Mouse (Mus musculus) hindlimb bud, embryonic 11.5 days (tissue): ENCODE data around the gene Coa7.
A peak's percentile ranks its signal among the peaks of the same experiment; 100 is the strongest.
"Not testable (repeated sequence)": the region's sequence is repeated elsewhere in the genome, so short reads cannot be mapped to it uniquely, and the experiment has no call there.

ENCODE experiments used
- DNase-seq: peaks from one replicate; pipeline ENCODE4 v3.0.0-alpha.2; 2012; ENCODE audit warnings: low read depth, low spot score; ENCODE audit errors: extremely low spot score

Gene Coa7

GRCm38 (mm10) chr4:108339277-108339690 lies 11.3 kb downstream of the Coa7 start:
- no peak for DNase-seq

- DNase-seq = no peak
These were observed 16.7 kb downstream of the Coa7 start for GRCm38 (mm10) chr4:108344631-108345083.

DNA sequence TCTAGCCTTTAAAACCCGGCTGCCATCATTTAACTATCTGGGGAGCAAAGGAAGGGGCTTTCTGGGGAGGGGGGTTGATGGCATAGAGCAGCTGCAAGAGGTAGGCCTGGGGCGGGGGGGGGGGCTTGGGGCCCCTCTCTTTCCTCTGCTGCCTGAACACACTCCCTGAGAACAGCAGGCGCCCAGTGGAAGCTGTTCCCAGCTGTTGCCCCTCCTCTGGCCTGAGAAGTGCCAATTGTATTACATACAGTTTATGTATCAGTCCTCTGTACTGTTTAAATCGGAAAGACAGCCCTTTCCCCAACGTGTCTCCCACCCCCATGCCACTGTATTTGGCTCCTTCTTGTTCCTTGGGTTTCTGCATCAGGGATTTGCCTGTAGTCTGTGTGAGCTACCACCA lies 17.9 kb downstream of the Coa7 start:
- DNase-seq = no peak

DNA sequence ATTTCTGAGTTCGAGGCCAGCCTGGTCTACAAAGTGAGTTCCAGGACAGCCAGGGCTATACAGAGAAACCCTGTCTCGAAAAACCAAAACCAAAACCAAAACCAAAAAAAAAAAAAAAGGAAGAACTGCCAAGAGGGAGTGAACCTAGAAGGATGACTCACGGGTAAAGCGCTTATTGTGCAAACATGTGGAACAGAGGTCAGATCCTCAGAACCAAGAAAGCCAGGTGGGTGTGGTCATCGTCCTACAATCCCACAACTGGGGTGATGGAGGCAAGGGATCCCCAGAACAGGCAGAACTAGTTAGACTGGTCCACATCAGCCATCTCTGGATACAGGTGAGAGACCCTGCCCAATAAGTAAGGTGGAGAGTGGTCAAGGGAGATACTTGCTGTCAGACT lies 19.2 kb downstream of the Coa7 start:
- no peak for DNase-seq

DNA sequence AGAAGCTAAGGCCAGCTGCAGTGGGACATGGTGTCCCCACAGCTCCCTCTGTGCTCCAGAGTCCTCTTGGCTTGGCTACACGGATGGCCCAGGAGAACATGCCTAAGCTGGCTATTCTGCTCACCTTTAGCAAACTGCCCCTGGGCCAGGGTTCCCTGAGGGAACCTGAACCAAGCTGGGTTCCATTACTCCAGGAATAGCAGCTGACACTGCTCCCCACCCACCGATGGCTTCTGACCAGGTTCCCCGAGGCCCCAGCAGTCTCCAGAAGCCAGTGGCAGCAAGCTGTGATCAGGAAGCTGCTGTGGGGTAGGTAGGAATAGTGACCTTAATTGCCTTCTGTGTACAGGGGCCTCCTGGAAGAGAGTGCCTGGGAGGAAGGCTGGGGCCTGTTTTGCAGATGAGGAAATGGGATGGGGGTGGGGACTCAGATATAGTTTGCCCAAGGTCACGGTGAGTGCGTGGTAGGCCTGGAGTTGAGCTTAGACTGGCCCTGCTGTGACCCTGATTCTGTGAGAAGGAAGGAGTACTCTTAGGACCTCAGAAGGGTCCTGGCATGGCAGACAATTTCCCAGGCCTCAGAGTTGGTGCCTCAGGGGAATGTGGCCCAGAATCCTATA lies 20.4 kb downstream of the Coa7 start:
- DNase-seq = no peak

GRCm38 (mm10) chr4:108349064-108349463 lies 21.1 kb downstream of the Coa7 start:
- DNase-seq = no peak

DNA sequence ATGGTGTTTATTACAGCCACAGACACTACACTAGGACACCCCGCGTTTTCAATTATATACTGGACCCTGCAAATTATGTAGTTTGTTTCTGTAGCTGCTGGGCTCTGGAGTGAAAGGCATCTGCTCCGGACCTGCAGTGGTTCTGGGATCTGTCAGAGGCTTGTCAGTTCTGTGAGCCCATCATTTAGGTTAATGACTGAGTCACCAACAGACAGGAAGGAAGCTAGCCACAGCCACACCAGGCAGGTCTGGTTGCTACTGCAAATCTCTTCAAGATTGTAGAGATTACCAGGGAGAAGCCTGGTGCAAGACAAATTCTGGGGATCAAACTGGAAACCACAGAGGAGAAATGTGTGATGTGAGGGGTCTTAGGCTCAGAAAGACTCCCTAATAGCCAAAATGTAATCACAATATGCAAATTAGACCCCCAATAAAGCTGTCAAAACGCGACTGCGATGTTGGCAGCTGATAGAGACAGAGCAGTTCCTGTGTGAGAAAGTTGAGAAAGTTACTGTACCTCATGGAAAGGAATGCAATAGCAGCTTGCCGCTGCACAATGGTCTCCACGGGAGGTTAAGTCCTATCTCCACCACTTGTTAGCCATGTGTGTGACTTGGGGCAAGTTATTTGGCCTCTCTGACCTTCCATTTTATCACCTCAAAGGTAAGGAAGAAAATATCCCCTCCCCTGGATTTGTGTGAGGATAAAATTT lies 22.1 kb downstream of the Coa7 start:
- no peak for DNase-seq

GRCm38 (mm10) chr4:108350819-108351218 lies 22.9 kb downstream of the Coa7 start:
- DNase-seq = no peak

GRCm38 (mm10) chr4:108353591-108353990 lies 25.7 kb downstream of the Coa7 start:
- not testable (repeated sequence) for DNase-seq

GRCm38 (mm10) chr4:108357458-108357857 lies 29.5 kb downstream of the Coa7 start:
- DNase-seq = no peak

DNA sequence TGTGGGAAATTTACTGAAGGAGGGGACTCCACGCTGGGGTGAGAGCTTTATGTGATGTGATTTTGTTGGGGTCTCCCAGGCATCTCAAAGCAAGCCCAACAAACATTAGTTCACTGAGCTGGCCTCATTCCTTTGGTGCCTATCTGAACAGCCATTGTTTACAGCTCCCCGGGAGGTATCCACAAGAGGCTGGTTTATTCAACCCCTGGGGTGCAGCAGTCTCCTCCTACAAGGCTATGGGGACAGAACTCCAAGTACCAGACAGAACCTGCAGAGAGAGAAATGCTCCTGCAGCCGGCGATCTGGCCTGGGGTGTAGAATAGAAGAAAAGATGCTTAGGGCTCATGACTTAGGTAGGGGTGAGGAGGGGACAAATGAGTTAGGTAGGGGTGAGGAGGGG lies 30.6 kb downstream of the Coa7 start:
- DNase-seq = no peak

- DNase-seq = no peak
These were observed 32.5 kb downstream of the Coa7 start for GRCm38 (mm10) chr4:108360136-108361055.

DNA sequence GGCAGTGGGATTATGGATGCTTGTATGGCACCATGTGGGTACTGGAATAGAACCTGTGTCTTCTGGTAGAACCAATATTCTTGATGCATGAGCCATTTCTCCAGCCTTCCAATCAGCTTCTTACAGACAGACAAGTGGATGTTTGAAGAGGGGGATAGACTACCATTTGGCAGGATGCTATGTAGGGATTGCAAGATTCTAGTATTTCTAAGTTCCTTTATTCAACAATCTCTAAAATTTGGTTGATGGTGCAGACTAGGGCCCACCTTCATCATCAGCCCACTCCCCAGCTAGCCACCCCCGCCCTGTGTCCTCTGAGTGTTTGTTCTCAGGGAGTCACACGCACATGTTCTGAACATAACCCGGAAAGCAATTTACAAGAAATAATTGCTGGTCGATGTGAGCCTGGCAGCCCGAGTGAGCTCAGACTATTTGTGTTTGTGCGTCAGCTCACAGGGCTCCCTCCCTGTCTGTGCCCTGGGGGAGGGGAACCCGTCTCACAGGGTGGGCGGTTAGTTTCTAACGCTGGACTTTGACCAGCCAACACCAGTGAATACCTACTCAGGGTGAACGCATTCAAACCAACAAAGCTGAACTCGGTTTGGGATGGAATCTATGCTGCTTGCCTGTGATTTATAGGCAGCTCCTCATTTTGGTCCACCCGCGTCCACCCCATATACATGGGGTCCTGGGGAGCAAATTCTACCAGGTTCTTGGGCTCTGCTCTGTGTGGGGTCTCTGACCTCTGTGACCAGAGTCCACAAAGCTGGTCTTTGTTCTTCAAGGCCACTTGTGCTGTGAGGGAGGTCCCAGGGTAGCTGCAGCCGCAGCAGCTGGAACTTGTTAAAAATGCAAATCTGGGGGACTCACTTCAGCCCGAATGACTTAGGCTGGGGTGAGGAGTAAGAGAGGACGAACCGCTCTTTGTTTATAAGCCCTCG lies 34.7 kb downstream of the Coa7 start:
- peak; percentile 98 for DNase-seq

DNA sequence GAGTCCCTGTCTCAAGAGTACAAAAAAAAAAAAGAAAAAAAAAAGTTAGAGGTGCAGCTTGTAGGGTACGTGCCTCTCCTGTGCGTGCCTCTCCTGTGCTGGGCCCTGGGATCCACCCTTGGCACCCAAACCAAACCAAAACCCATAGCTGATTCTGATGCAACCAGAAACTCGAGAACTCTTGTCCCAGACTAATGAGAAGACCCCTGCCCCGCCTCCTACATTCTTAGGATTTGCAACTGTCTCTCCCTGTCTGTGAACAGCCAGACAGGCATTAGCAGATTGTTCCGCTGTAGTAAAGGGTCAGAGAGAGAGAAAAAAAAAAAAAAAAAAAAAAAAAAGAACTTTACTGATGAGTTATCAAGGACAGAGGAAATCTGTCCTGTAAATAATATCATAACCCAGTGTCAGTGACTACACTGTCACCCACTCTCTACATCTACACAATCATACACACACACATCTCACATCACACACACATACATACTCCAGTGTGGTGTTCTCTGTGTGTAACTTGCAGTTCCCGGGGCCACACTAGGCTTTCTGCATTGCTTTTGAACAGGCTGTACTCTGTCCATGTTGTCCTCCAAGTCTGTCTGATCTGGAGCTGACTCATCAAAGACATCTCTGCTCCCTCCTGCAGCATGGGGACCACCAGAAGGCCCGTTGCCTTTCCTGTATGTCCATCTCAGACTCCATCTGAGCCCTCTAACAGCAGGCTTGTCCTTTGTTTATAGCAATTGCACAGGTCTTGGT lies 35.6 kb downstream of the Coa7 start:
- DNase-seq = no peak

DNA sequence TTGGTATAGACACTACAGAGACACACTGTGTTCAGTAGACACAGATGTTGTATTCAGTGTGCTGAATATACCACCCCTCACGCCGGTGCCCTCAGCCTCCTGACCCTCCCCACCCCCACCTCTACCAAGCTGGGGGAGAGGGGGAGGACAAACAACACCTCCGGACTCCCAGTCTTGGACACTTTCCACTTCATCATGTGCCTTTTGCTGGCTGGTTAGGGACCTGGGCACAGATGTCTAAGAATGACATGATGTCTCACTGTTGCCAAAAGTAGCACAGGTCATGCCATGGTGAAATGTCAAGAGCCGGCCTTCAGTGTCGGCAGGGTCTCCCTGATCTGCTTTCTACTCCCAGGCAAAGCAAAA lies 36.2 kb downstream of the Coa7 start:
- no peak for DNase-seq

GRCm38 (mm10) chr4:108369254-108369653 lies 41.3 kb downstream of the Coa7 start:
- DNase-seq = no peak

- no peak for DNase-seq
These were observed 42.5 kb downstream of the Coa7 start for GRCm38 (mm10) chr4:108370409-108370808.

DNA sequence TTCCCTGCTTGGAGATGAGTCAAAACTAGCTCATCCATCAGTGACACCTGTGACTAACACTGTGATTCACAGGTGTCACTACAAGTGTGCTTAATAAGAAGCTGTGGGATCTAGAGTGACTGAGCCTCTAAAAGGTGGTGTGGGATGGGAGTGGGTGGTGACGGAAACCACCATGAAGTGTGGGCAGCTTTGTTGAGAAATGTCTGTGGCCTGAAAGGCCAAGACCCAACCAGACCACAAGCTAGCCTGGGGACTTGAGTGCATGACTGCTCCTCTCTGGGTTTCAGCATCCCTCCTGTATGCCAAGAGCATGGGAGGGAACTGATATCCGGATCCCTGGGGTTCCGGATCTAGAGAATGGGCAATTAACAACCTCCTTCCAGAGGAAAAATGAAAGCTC lies 43.5 kb downstream of the Coa7 start:
- no peak for DNase-seq

DNA sequence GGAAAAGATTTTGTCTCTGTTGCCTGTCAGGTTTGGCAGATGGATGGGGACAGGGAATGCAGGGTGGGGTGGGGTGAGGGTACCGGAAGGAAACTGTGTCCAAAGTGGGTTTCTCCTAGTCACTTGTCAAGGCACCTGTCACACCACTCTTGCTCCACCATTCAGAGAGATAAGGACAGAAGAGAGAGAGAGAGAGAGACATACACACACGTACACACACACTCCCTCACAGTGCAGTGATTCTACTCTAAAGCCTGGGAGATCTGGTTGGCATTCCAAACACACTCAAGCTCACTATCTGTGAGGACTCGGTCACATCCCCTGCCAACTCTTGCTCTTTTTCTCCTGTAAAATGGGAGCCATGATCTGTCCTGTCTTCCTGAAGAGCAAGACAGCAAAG lies 44.2 kb downstream of the Coa7 start:
- no peak for DNase-seq

DNA sequence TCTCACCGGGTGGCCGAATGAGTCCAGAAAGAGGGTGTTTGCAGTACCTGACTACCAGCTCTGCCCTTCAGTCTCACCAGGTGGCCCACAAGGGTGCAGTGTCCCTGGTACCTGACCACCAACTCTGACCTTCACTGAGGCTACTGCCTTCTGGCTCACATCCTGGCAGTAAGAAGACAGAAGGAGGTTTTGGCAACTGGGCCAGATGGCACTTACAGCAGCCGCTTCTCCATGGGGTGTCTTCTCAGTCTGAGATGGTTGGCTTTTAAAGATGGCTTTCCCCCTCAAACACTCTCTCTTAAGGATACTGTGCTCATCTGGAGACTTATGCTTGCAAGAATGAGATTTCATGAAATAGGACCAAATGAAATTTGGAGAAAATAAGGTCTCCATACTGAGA lies 51.5 kb downstream of the Coa7 start:
- no peak for DNase-seq
